Mouse (Mus musculus) neural tube, embryonic 13.5 days (tissue): Measurements from ENCODE around the gene Cabcoco1. TPM values are rescaled to one million over a fixed set of nuclear protein-coding genes. Genes with fewer than 3 reads are reported as not detected.

Experiments used
- ATAC-seq: fragments of 200-750 bp; cut with Nextera tagmentation; 2 replicates; pipeline ENCODE4 v1.8.0; 2017; ENCODE audit warnings: low read depth, mild to moderate bottlenecking, moderate TSS enrichment, moderate library complexity
- H3K27ac ChIP-seq: fragments of 300-500 bp; sonication (generic); replicated peaks from 2 replicates; pipeline ENCODE4 v1.5.1; 2015; ENCODE audit warnings: moderate library complexity, mild to moderate bottlenecking, inconsistent platforms
- H3K27me3 ChIP-seq: fragments of 300-500 bp; sonication (generic); 2 replicates; pipeline ENCODE4 v1.6.1; 2015; ENCODE audit warnings: mild to moderate bottlenecking, inconsistent platforms
- H3K36me3 ChIP-seq: fragments of 300-500 bp; sonication (generic); 2 replicates; pipeline ENCODE4 v1.6.1; 2015; ENCODE audit warnings: mild to moderate bottlenecking, inconsistent platforms
- H3K4me1 ChIP-seq: fragments of 300-500 bp; sonication (generic); replicated peaks from 2 replicates; pipeline ENCODE4 v1.6.1; 2015; ENCODE audit warnings: inconsistent platforms
- H3K4me2 ChIP-seq: fragments of 300-500 bp; sonication (generic); 2 replicates; pipeline ENCODE4 v1.6.1; 2015; ENCODE audit warnings: inconsistent platforms, mild to moderate bottlenecking, moderate library complexity
- H3K4me3 ChIP-seq: fragments of 300-500 bp; sonication (generic); 2 replicates; pipeline ENCODE4 v1.5.1; 2015; ENCODE audit warnings: mild to moderate bottlenecking, inconsistent platforms
- H3K9ac ChIP-seq: fragments of 300-500 bp; sonication (generic); 2 replicates; pipeline ENCODE4 v1.6.1; 2015; ENCODE audit warnings: moderate library complexity, mild to moderate bottlenecking, inconsistent platforms
- H3K9me3 ChIP-seq: fragments of 300-500 bp; sonication (generic); 2 replicates; pipeline ENCODE4 v1.6.1; 2016; ENCODE audit warnings: inconsistent platforms
- WGBS: fragments of 180-500 bp; shearing (Covaris S2); methylation state at CpG from one replicate; pipeline ENCODE4 v1.1.7; 2015; 5-methylcytosine and 5-hydroxymethylcytosine counted together
- polyA plus RNA-seq: library from polyadenylated mRNA; unstranded; fragments of >200 nt; fragmentation: Nextera tagmentation; extraction: Ambion mirVana; gene quantifications from 2 replicates; pipeline ENCODE4 v1.2.1, GENCODE M21; 2015

Gene Cabcoco1
- polyA plus RNA-seq, 1 experiment from 2014 or later: 0.52 TPM

DNA sequence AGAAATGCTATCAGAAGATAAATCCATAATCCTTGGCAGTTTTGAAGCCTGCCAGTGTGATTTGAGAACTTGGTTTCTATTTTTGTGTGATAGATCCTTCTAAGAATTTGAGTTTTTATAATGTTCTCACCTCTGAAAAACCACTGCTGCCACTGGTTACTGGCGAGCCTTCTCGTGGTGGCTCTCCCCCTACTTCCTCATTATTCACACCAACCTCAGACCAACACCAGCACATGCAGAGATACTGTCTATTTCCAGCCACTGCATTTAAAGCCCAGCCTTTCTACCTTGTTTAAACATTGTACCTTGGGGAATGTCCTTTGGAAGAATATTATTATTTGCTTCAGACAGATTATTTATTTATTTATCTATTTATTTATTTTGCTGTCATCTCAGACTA, 121.8 kb downstream of the Cabcoco1 start:
- no peak overlapping the region for H3K27ac ChIP-seq
- no peaks in the 10 kb centered on the region for H3K27me3 ChIP-seq
- H3K4me2 ChIP-seq: no peak overlapping the region
- H3K9ac ChIP-seq: no peak overlapping the region
- no peak overlapping the region for H3K4me3 ChIP-seq
- 77% methylated on average over 2 of the region's 2 CpGs for WGBS
- no peaks in the 10 kb centered on the region for H3K4me1 ChIP-seq
- no peaks in the 10 kb centered on the region for H3K36me3 ChIP-seq
- no peak for ATAC-seq
- H3K9me3 ChIP-seq: no peaks in the 10 kb centered on the region

DNA sequence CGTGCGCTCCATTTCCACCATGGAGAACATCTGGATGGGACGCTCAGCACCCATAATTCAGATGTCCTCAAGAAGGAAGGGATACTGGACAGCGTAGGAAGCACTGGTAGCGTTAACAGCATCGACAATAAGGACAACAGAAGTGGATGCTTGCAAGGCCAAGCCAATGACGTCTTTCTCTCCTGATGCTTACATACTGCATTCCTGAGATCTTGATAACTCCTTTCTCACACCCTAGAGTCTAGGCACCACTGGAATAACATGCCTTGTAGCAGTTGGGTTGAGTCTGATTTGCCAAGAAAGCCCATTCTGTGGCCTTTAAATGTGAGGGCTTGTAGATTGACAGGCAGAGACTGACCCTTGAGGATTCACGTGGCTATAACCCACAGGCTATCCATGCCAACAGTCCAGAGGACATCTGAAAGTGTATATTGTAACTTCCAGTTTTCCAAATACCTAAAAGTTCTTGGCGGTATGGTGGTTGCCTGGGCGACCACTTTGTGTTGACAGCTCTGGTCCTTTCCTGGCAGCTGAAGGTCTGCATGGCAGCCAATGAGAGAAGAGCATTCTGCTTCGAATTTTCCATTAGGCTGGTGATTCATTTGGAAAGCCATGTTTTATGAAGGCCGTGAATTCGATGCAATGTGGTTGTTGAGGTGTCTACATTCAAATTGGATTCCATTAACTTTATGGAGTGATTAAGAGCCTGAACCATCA, 124.5 kb downstream of the Cabcoco1 start:
- WGBS: 89% methylated on average over 13 of the region's 13 CpGs
- no peaks in the 10 kb centered on the region for H3K9me3 ChIP-seq

DNA sequence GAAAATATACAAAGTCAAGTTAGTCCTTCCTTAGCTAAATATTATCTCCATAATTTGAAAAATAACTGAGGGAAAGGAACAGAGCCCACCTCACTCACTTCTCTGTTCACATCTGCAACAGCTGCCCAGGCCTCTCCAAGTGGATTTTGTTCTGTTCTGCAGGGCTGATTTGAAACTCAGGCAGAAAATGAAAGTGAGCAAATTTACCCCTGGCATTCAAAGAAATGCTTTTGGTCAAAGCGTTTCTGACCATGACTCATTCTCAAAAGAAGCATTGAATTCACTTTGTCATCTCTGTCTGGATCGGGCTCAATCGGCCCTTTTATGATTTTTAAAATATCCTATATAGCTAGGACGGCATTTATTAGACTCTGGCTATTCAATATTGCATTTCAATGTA, 135.8 kb downstream of the Cabcoco1 start:
- Histone ChIP-seq H3K4me3 (no peak overlapping the region), H3K9me3 (no peaks in the 10 kb centered on the region), H3K36me3 (no peaks in the 10 kb centered on the region), H3K4me1 (no peaks in the 10 kb centered on the region), H3K9ac (no peak overlapping the region), H3K27me3 (no peaks in the 10 kb centered on the region), H3K27ac (no peak overlapping the region), H3K4me2 (no peak overlapping the region)
- 76% methylated on average over 4 of the region's 4 CpGs for WGBS
- no peak for ATAC-seq

More for the DNA sequence above, 124.5 kb downstream of the Cabcoco1 start:
- Histone ChIP-seq H3K36me3 (no peaks in the 10 kb centered on the region), H3K4me2 (no peak overlapping the region), H3K27ac (no peak overlapping the region), H3K27me3 (no peaks in the 10 kb centered on the region), H3K4me1 (no peaks in the 10 kb centered on the region), H3K4me3 (no peak overlapping the region), H3K9ac (no peak overlapping the region)
- no peak for ATAC-seq

DNA sequence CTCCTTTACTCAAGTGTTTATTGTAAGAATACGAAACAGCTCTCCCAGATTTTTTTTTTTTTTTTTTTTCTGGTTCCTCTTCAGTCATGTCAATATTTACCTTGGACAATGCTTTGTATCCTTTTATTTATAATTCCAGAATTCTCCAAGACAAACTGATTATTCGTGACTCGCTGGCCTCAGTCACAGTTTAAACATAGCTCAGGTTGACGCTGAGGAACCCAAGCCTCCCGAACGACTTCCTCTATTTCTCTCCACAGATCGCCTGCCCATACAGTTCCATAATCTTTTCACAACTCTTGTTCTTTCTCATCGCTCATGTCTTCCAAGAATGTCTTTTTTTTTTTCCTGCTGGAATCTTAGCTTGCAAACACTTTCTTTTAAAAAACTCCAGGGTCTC, 144.9 kb downstream of the Cabcoco1 start:
- Histone ChIP-seq H3K4me1 (no peaks in the 10 kb centered on the region), H3K4me2 (no peak overlapping the region), H3K36me3 (no peaks in the 10 kb centered on the region), H3K9me3 (0 out of 2 replicates have a peak, but pooled peaks cover 2% of the 10 kb centered on the region), H3K27ac (no peak overlapping the region), H3K4me3 (no peak overlapping the region), H3K27me3 (no peaks in the 10 kb centered on the region), H3K9ac (no peak overlapping the region)
- WGBS: 84% methylated on average over 8 of the region's 8 CpGs
- ATAC-seq: no peak

DNA sequence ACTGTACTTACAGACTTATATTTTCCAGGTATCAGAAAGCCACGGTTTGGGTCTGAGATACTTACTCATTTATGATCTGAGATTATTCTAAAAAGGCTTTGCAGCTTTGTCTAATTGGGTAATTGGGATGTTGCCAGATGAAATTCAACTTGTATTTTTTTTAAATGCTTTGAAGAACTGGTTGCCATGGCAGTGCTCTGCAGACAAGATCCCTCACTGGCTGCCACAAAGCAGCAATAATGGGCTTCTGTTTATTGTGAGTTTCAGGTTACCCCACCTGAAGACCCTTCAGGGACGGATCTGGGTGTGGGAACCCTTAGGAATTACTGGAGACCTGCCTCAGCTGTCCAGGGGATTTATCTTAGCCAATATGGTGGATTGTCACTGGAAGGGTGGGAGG, 145.6 kb downstream of the Cabcoco1 start:
- Histone ChIP-seq H3K4me3 (no peak overlapping the region), H3K36me3 (no peaks in the 10 kb centered on the region), H3K4me2 (no peak overlapping the region), H3K27me3 (no peaks in the 10 kb centered on the region), H3K9ac (no peak overlapping the region), H3K4me1 (no peaks in the 10 kb centered on the region), H3K27ac (no peak overlapping the region), H3K9me3 (0 out of 2 replicates have a peak, but pooled peaks cover 2% of the 10 kb centered on the region)
- ATAC-seq: no peak
- 59% methylated on average over 2 of the region's 2 CpGs for WGBS

DNA sequence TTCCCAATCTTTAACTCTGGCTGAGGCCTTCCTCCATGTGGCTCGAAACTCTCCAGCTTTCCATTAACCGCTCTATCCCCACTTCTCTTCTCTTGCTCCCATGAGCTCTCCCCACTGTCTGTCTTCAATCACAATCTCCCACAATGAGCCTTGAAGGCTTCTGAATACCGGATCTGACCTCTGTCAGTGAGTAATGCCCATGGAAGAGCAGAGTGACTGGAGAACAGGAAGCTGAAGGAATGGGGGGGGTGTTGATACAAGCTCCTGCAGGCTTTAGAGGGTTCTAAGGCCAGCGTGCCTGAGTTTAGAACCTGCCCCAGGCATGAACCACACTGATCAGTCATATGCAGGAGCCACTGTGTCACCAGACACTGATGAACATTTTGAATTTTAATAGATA, 150.1 kb downstream of the Cabcoco1 start:
- H3K9me3 ChIP-seq: no peaks in the 10 kb centered on the region
- H3K27ac ChIP-seq: no peak overlapping the region
- ATAC-seq: no peak
- H3K4me2 ChIP-seq: no peak overlapping the region
- H3K36me3 ChIP-seq: no peaks in the 10 kb centered on the region
- no peaks in the 10 kb centered on the region for H3K4me1 ChIP-seq
- H3K27me3 ChIP-seq: no peaks in the 10 kb centered on the region
- WGBS: 66% methylated on average over 4 of the region's 4 CpGs
- H3K4me3 ChIP-seq: no peak overlapping the region
- no peak overlapping the region for H3K9ac ChIP-seq

DNA sequence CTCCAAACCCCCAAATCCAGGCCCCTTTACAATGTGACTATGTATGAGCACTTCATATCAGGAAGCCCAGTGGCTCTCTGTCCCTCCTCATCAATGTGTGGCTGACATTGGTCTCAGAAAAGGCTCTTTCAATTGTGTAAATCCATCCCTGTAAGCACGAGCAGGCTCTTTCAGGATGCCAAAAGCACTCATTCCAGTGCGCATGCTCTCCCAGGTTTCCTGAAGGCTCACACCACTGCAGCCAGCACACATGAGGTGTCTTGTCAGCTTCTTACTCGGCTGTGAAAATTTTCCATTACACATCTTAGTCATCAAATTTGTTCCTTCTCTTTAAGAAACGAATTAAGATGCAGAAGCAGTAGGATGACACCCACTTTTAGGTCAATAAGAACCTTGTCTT, 152.9 kb downstream of the Cabcoco1 start:
- WGBS: 79% methylated on average over 4 of the region's 4 CpGs
- H3K4me1 ChIP-seq: no peaks in the 10 kb centered on the region
- H3K9me3 ChIP-seq: no peaks in the 10 kb centered on the region
- no peak overlapping the region for H3K4me2 ChIP-seq
- no peak for ATAC-seq
- H3K9ac ChIP-seq: no peak overlapping the region
- no peak overlapping the region for H3K27ac ChIP-seq
- no peaks in the 10 kb centered on the region for H3K27me3 ChIP-seq
- no peak overlapping the region for H3K4me3 ChIP-seq
- no peaks in the 10 kb centered on the region for H3K36me3 ChIP-seq

DNA sequence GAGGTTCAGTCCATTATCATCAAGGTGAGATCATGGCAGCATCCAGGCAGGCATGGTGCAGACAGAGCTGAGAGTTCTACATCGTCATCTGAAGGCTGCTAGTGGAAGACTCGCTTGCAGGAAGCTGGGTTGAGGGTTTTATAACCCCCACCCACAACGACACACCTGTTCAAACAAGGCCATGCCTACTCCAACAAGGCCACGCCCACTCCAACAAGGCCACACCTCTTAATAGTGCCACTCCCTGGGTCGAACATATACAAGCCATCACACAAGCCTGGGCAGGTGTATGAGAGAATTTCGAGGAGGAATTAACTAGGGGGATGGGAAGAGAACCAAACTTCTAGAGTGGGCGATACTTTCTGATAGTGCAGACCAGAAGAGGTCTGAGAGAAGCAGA, 153.6 kb downstream of the Cabcoco1 start:
- Histone ChIP-seq H3K4me1 (no peaks in the 10 kb centered on the region), H3K9me3 (no peaks in the 10 kb centered on the region), H3K27ac (no peak overlapping the region), H3K27me3 (no peaks in the 10 kb centered on the region), H3K4me3 (no peak overlapping the region), H3K9ac (no peak overlapping the region), H3K36me3 (no peaks in the 10 kb centered on the region), H3K4me2 (no peak overlapping the region)
- no peak for ATAC-seq
- 82% methylated on average over 7 of the region's 7 CpGs for WGBS

Other genes starting within 250 kb of the Cabcoco1 start
- gene Tmem26, start 181.8 kb upstream of the Cabcoco1 start, polyA plus RNA-seq: 5.0 and 7.2 TPM in 2 replicates